Mouse (Mus musculus) intestine, embryonic 14.5 days (tissue): ENCODE results near the gene Adamts7. TPM values are rescaled to one million over a fixed set of nuclear protein-coding genes. Genes with fewer than 3 reads are reported as not detected.

ENCODE experiments used
- ATAC-seq: fragments of 200-750 bp; cut with Nextera tagmentation; replicated peaks from 2 replicates; pipeline ENCODE4 v1.8.0; 2017; ENCODE audit warnings: low read depth, moderate number of reproducible peaks, moderate TSS enrichment, moderate library complexity; ENCODE audit not compliant: low FRiP score, low TSS enrichment
- DNase-seq: peaks from one replicate; pipeline ENCODE4 v3.0.0-alpha.2; 2018; ENCODE audit warnings: low spot score
- H3K27ac ChIP-seq: fragments of 300-500 bp; sonication (generic); 2 replicates; pipeline ENCODE4 v1.5.1; 2014; ENCODE audit warnings: low read depth, mild to moderate bottlenecking, control low read depth
- H3K27me3 ChIP-seq: fragments of 300-500 bp; sonication (generic); replicated peaks from 2 replicates; pipeline ENCODE4 v1.6.1; 2014; ENCODE audit warnings: low read length, control low read depth; ENCODE audit not compliant: control insufficient read depth, insufficient read depth
- H3K36me3 ChIP-seq: fragments of 300-500 bp; sonication (generic); 2 replicates; pipeline ENCODE4 v1.6.1; 2014; ENCODE audit warnings: low read length, control low read depth; ENCODE audit not compliant: control insufficient read depth, insufficient read depth
- H3K4me1 ChIP-seq: fragments of 300-500 bp; sonication (generic); replicated peaks from 2 replicates; pipeline ENCODE4 v1.6.1; 2014; ENCODE audit warnings: low read length, control low read depth, mixed read lengths; ENCODE audit not compliant: control insufficient read depth, insufficient read depth
- H3K4me2 ChIP-seq: fragments of 300-500 bp; sonication (generic); 2 replicates; pipeline ENCODE4 v1.6.1; 2014; ENCODE audit warnings: low read length
- H3K4me3 ChIP-seq: fragments of 300-500 bp; sonication (generic); 2 replicates; pipeline ENCODE4 v1.5.1; 2014; ENCODE audit warnings: low read depth, low read length, control low read depth, mixed read lengths
- H3K9ac ChIP-seq: fragments of 300-500 bp; sonication (generic); 2 replicates; pipeline ENCODE4 v1.6.1; 2014; ENCODE audit warnings: mild to moderate bottlenecking, low read length
- H3K9me3 ChIP-seq: fragments of 300-500 bp; sonication (generic); 2 replicates; pipeline ENCODE4 v1.6.1; 2016; ENCODE audit warnings: low read length, control low read depth; ENCODE audit not compliant: control insufficient read depth
- WGBS: fragments of 180-500 bp; shearing (Covaris S2); extraction: QIAGEN DNeasy Blood & Tissue Kit; methylation state at CpG from one replicate; pipeline ENCODE4 v1.1.7; 2014; 5-methylcytosine and 5-hydroxymethylcytosine counted together
- polyA plus RNA-seq: library from polyadenylated mRNA; unstranded; fragments of >200 nt; fragmentation: Nextera tagmentation; extraction: Ambion mirVana; gene quantifications from 2 replicates; pipeline ENCODE4 v1.2.1, GENCODE M21; 2014

The Adamts7 gene
- polyA plus RNA-seq, 1 experiment from 2014 or later, result 18.7 TPM

GRCm38 (mm10) chr9:90232781-90233690, 70.2 kb downstream of the Adamts7 start:
- 84% methylated on average over 8 of the region's 8 CpGs for WGBS
- Histone ChIP-seq H3K4me3 (no peak overlapping the region), H3K4me1 (0 out of 2 replicates have a peak, but pooled peaks cover 3% of the 10 kb centered on the region), H3K9ac (no peak overlapping the region), H3K27me3 (no peaks in the 10 kb centered on the region), H3K27ac (no peak overlapping the region), H3K36me3 (peaks cover 13% of the 10 kb centered on the region; the same call in 1 of the 2 replicates), H3K4me2 (no peak overlapping the region), H3K9me3 (no peaks in the 10 kb centered on the region)
- DNase-seq (no peak), ATAC-seq (no peak)

- no peak overlapping the region for H3K9ac ChIP-seq
- WGBS, result 82% methylated on average over 5 of the region's 5 CpGs
- ATAC-seq, result no peak
- no peaks in the 10 kb centered on the region for H3K27me3 ChIP-seq
- no peaks in the 10 kb centered on the region for H3K9me3 ChIP-seq
- no peak overlapping the region for H3K27ac ChIP-seq
- no peak overlapping the region for H3K4me2 ChIP-seq
- H3K4me3 ChIP-seq, result no peak overlapping the region
- no peak for DNase-seq
- H3K36me3 ChIP-seq, result peaks cover 6% of the 10 kb centered on the region; the same call in 1 of the 2 replicates
- 0 out of 2 replicates have a peak, but pooled peaks cover 3% of the 10 kb centered on the region for H3K4me1 ChIP-seq
Measured at GRCm38 (mm10) chr9:90233906-90234419, 71.1 kb downstream of the Adamts7 start.

GRCm38 (mm10) chr9:90234786-90235185, 71.9 kb downstream of the Adamts7 start:
- no peaks in the 10 kb centered on the region for H3K9me3 ChIP-seq
- no peak for ATAC-seq
- H3K4me2 ChIP-seq, result no peak overlapping the region
- no peak overlapping the region for H3K27ac ChIP-seq
- H3K4me1 ChIP-seq, result 0 out of 2 replicates have a peak, but pooled peaks cover 3% of the 10 kb centered on the region
- no peak for DNase-seq
- no peak overlapping the region for H3K9ac ChIP-seq
- WGBS, result 83% methylated on average over 5 of the region's 5 CpGs
- no peaks in the 10 kb centered on the region for H3K27me3 ChIP-seq
- no peak overlapping the region for H3K4me3 ChIP-seq
- H3K36me3 ChIP-seq, result peaks cover 9% of the 10 kb centered on the region; the same call in 1 of the 2 replicates

- no peak overlapping the region for H3K27ac ChIP-seq
- no peaks in the 10 kb centered on the region for H3K27me3 ChIP-seq
- ATAC-seq (no peak), DNase-seq (no peak)
- H3K4me3 ChIP-seq, result no peak overlapping the region
- WGBS, result 70% methylated on average over 10 of the region's 10 CpGs
- peaks cover 3% of the 10 kb centered on the region; the same call in 1 of the 2 replicates for H3K4me1 ChIP-seq
- H3K36me3 ChIP-seq, result peaks cover 12% of the 10 kb centered on the region; the same call in 1 of the 2 replicates
- no peaks in the 10 kb centered on the region for H3K9me3 ChIP-seq
- no peak overlapping the region for H3K4me2 ChIP-seq
- H3K9ac ChIP-seq, result no peak overlapping the region
Measured at GRCm38 (mm10) chr9:90235258-90235882, 72.5 kb downstream of the Adamts7 start.

- H3K27me3 ChIP-seq, result no peaks in the 10 kb centered on the region
- no peak overlapping the region for H3K9ac ChIP-seq
- H3K9me3 ChIP-seq, result no peaks in the 10 kb centered on the region
- H3K4me2 ChIP-seq, result no peak overlapping the region
- H3K27ac ChIP-seq, result no peak overlapping the region
- DNase-seq (no peak), ATAC-seq (no peak)
- H3K4me1 ChIP-seq, result peaks cover 3% of the 10 kb centered on the region; the same call in 1 of the 2 replicates
- 89% methylated on average over 5 of the region's 5 CpGs for WGBS
- H3K4me3 ChIP-seq, result no peak overlapping the region
- peaks cover 10% of the 10 kb centered on the region; the same call in 1 of the 2 replicates for H3K36me3 ChIP-seq
Measured at GRCm38 (mm10) chr9:90236817-90237216, 73.9 kb downstream of the Adamts7 start.

- peaks cover 3% of the 10 kb centered on the region; the same call in 1 of the 2 replicates for H3K4me1 ChIP-seq
- no peak overlapping the region for H3K4me3 ChIP-seq
- H3K27me3 ChIP-seq, result no peaks in the 10 kb centered on the region
- no peak overlapping the region for H3K9ac ChIP-seq
- H3K36me3 ChIP-seq, result peaks cover 10% of the 10 kb centered on the region; the same call in 1 of the 2 replicates
- H3K9me3 ChIP-seq, result no peaks in the 10 kb centered on the region
- H3K27ac ChIP-seq, result no peak overlapping the region
- H3K4me2 ChIP-seq, result no peak overlapping the region
- no peak for DNase-seq
- ATAC-seq, result no peak
- WGBS, result 72% methylated on average over 9 of the region's 9 CpGs
Measured at GRCm38 (mm10) chr9:90237232-90238062, 74.6 kb downstream of the Adamts7 start.

GRCm38 (mm10) chr9:90240560-90240959, 77.7 kb downstream of the Adamts7 start:
- H3K4me3 ChIP-seq, result no peak overlapping the region
- no peak overlapping the region for H3K27ac ChIP-seq
- H3K27me3 ChIP-seq, result no peaks in the 10 kb centered on the region
- H3K4me1 ChIP-seq, result no peaks in the 10 kb centered on the region; the same call in 1 of the 2 replicates
- ATAC-seq (0 out of 2 replicates have a peak, but pooled peaks have one; percentile 56), DNase-seq (no peak)
- peaks cover 9% of the 10 kb centered on the region; the same call in 1 of the 2 replicates for H3K36me3 ChIP-seq
- H3K9ac ChIP-seq, result no peak overlapping the region
- WGBS, result 58% methylated on average over 4 of the region's 4 CpGs
- H3K4me2 ChIP-seq, result no peak overlapping the region
- no peaks in the 10 kb centered on the region for H3K9me3 ChIP-seq

GRCm38 (mm10) chr9:90241041-90241440, 78.2 kb downstream of the Adamts7 start:
- Histone ChIP-seq H3K4me1 (no peaks in the 10 kb centered on the region; the same call in 1 of the 2 replicates), H3K36me3 (peaks cover 11% of the 10 kb centered on the region), H3K9ac (no peak overlapping the region), H3K4me2 (no peak overlapping the region), H3K9me3 (no peaks in the 10 kb centered on the region), H3K27ac (no peak overlapping the region), H3K27me3 (no peaks in the 10 kb centered on the region), H3K4me3 (no peak overlapping the region)
- DNase-seq (no peak), ATAC-seq (no peak)
- 54% methylated on average over 6 of the region's 6 CpGs for WGBS
